Mouse (Mus musculus) C2C12 (cell line): Measurements from ENCODE around the gene Gcm1.

Source experiments
- CEBPB ChIP-seq: IDR thresholded peaks from one replicate; pipeline ENCODE4 v1.6.1; 2011; ENCODE audit warnings: low read depth, mild to moderate bottlenecking, control low read depth, moderate library complexity
- CTCF ChIP-seq: IDR thresholded peaks from one replicate; pipeline ENCODE4 v1.5.1; 2011; ENCODE audit not compliant: control insufficient read depth, insufficient read depth, insufficient read length
- FOSL1 ChIP-seq: IDR thresholded peaks from one replicate; pipeline ENCODE4 v1.8.0; 2011; ENCODE audit warnings: mild to moderate bottlenecking, low read length; ENCODE audit not compliant: poor library complexity, insufficient read depth, severe bottlenecking
- MAX ChIP-seq: IDR thresholded peaks from one replicate; pipeline ENCODE4 v1.6.1; 2011; ENCODE audit warnings: mild to moderate bottlenecking, control low read depth
- MYOD1 ChIP-seq: IDR thresholded peaks from one replicate; pipeline ENCODE4 v1.6.1; 2011; ENCODE audit warnings: low read depth; ENCODE audit not compliant: control insufficient read depth, insufficient read length
- MYOG ChIP-seq: IDR thresholded peaks from one replicate; pipeline ENCODE4 v1.6.1; 2011; ENCODE audit not compliant: control insufficient read depth, insufficient read length; ENCODE audit errors: extremely low read depth
- USF1 ChIP-seq: IDR thresholded peaks from one replicate; pipeline ENCODE4 v1.6.1; 2011; ENCODE audit warnings: low read depth, mild to moderate bottlenecking, control low read depth, moderate library complexity

GRCm38 (mm10) chr9:78021256-78021655 lies 30.5 kb upstream of the Gcm1 start:
- no peak for TF ChIP-seq MYOD1
- TF ChIP-seq CTCF: no peak
- TF ChIP-seq FOSL1: no peak
- no peak for TF ChIP-seq MAX
- TF ChIP-seq USF1: no peak
- TF ChIP-seq MYOG: no peak
- TF ChIP-seq CEBPB: no peak
